Mouse (Mus musculus) CH12F3 (cell line): ENCODE measurements around the gene Ccnd3.

Experiments used
- in situ Hi-C: fragments of 300-500 bp; cut with MboI; formaldehyde crosslinking; loops from 2 replicates; pipeline ENCODE4 v1.14.3; 2020; ENCODE audit warnings: low sequenced_read_pairs

Gene Ccnd3

GRCm38 (mm10) chr17:47539128-47539527 lies 34.3 kb downstream of the Ccnd3 start:
- in situ Hi-C loops = no loop called here

GRCm38 (mm10) chr17:47542061-47542460 lies 37.2 kb downstream of the Ccnd3 start:
- in situ Hi-C loops = no loop called here

- in situ Hi-C loops = no loop called here
These were observed 38.3 kb downstream of the Ccnd3 start for GRCm38 (mm10) chr17:47543051-47543650.

DNA sequence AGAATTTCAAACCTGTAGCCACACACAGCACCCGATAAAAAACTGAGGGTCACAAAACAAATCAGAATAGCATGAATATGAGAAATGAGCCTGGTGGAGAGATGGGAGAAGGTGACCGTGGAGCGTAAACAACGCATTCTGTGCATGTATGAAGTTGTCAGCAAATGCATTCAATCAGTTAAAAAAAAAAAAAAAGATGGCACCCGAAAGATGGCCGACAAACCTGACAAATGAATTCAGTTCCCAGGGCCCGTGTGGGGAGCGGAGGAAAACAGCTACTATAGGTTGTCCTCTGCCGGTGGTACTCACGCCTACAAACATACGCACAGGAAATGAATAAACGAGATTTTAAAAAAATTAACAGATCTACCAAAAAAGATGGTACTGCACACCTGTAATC lies 40.3 kb downstream of the Ccnd3 start:
- in situ Hi-C loops = no loop called here

DNA sequence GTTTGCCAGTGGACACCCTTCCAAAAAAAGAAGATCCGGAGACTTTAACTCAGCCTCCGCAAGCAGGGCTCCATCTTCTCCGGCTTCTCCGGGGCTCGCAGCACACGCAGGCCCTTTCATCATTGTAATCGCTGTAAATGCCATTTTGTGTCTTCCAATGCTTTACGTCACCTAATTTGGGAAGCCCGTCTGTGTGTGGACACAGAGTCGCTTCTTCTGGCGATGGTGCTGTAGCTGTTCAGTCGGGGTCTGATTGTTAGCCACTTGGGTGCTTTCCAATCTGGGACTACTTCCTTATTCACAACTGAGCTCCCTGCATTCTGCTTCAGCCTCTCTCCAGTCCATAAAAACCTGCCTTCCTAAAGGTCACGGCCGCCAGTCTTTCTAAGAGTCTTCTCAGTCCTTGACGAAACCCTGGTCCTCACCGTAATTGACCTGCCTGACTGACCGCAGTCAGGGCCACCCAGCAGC lies 41.0 kb downstream of the Ccnd3 start:
- in situ Hi-C loops = no loop called here

GRCm38 (mm10) chr17:47551049-47551448 lies 46.2 kb downstream of the Ccnd3 start:
- in situ Hi-C loops = no loop called here

- in situ Hi-C loops = no loop called here
These were observed 48.1 kb downstream of the Ccnd3 start for GRCm38 (mm10) chr17:47552994-47553393.

GRCm38 (mm10) chr17:47554621-47555020 lies 49.8 kb downstream of the Ccnd3 start:
- in situ Hi-C loops = no loop called here

DNA sequence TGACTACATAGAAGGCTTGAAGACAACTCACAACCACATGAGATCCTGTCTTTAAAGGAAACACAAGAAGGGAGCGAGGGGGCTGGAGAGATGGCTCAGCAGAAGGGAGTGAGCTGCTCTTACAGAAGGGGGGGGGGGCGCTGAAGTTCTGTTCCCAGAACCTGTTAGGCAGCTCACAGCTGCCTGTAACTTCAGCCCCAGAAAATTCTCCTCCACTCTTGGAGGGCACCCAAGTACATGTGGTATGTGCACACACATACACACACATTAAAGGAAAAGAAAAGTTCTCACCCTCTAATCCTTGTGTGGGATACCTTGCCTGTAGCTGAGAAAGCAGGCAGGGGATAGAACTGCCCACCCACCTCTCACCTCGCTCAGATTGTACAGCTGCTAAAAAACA lies 52.3 kb downstream of the Ccnd3 start:
- in situ Hi-C loops = no loop called here

DNA sequence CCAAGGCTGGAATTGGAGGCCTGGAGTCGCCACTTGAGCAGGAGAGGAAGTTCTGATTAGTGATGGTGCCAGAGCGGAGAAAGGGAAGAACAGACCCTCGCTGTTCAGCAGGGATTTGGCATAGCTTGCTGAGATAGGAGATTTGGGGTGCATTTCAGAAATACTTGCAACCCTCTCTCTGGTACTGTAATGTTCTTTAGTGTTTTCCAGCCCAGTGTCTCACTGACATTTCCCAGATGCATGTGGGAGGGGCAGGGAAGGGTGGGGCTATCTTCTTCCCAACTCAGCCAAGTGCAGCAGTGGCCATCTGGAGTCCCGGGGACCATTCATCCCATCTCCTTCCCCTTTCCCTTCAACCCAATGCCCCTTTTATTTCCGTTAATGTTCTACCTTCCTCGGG lies 54.9 kb downstream of the Ccnd3 start:
- in situ Hi-C loops = no loop called here

GRCm38 (mm10) chr17:47562875-47563274 lies 58.0 kb downstream of the Ccnd3 start:
- in situ Hi-C loops = no loop called here

DNA sequence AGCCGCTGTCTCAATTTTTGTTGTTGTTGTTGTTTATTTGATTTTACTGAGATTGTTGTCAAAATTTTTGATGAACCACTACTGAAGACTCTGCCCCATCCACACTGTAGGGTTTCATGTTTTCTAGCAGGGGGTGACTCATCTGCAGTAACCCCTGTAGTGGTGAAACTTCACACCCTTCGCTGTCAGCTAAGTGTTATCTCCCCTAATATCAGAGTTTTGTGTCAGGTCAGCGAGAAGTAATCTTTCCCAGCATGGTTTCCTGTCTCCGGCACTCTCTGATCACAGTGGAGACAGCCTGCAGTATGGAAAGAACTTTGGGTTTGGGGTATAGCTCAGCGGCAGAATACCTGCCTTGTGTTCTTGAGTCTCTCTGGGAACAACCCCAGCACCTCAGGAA lies 59.8 kb downstream of the Ccnd3 start:
- in situ Hi-C loops = no loop called here

- in situ Hi-C loops = no loop called here
These were observed 61.3 kb downstream of the Ccnd3 start for GRCm38 (mm10) chr17:47566133-47566532.

DNA sequence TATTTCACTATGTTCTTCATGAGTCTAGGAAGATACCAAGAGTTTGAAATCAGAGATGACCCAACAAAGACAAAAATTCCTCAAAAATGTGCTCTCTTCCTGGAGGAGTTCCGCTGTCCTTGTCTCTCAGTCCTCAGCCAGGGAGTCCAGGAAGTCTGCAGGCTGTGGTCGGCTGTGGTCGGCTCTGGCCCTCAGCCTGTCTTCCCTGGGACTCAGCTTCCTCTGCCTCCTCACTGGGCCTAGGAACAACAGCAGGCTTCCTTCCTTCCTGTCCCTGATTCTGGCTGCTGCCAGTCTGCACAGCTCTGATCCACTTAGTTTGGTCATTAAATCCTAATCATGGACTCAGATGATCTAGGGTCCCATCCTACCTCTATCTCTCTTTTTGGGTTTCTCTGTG lies 62.4 kb downstream of the Ccnd3 start:
- in situ Hi-C loops = no loop called here

- in situ Hi-C loops = no loop called here
These were observed 63.5 kb downstream of the Ccnd3 start for GRCm38 (mm10) chr17:47568389-47568788.

DNA sequence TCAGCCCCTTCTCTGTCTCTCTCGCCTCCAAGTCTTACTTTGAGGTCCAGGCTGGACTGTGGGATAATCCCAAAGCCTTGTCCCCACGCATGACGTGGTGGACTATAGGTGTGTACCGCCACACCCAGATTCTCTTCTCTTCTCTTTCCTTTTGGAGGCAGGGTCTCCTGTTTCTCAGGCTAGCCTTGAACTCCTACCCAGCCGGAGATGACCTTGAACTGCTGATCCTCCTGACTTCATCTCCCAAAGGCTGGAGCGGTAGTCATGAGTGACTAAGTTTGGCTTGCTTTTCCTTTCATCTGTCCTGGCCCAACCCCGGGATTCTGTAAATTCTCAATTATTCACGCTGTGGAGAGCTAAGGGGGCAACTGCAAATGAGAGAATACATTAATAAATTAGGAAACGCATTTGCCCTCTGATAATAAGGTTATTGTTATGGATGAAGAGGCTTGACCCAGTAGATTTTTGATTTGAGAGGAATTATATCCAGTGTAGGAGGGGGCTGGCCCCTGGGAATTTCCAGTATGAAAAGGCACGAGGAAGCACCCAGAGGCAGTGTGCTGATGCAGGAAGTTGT lies 64.2 kb downstream of the Ccnd3 start:
- in situ Hi-C loops = no loop called here

DNA sequence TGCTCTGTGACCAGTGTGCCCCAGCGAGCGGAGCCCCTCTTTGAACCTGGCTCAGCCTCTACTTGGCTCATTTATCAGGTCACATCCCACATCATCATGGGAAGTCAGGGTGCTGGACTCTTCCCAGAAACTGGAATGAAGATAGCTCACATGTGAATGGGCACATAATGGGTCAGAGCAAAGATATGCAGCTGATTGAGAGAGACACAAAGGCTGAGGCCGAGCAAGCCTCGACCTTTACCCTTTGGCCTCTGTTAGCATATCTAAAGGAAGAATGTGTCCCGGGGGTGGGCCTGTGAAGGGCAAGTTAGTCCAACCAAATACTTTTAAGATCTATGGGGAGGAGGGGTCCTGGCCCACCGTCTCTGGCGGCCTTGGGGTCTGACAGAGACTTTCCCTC lies 66.8 kb downstream of the Ccnd3 start:
- in situ Hi-C loops = no loop called here

- in situ Hi-C loops = no loop called here
These were observed 67.6 kb downstream of the Ccnd3 start for GRCm38 (mm10) chr17:47572436-47572835.

GRCm38 (mm10) chr17:47574028-47574427 lies 69.2 kb downstream of the Ccnd3 start:
- in situ Hi-C loops = no loop called here

GRCm38 (mm10) chr17:47574830-47575229 lies 70.0 kb downstream of the Ccnd3 start:
- in situ Hi-C loops = no loop called here

GRCm38 (mm10) chr17:47578655-47579054 lies 73.8 kb downstream of the Ccnd3 start:
- in situ Hi-C loops = no loop called here

DNA sequence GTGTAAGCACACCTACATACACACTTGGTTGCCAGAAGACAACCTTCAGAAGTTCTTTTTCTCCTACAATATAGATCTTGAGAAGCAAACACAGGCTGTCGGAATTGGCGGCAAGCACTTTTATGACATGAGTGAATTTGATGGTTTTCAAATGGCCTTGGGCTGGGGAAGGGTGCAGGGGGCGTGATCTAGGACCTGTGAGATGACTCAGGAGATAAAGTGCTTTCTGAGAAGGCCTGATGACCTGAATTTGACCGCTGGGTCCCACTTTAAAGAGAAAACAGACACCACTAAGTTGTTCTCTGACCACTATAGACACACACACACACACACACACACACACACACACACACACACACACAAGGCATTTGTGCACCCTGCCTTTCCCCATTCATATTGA lies 76.1 kb downstream of the Ccnd3 start:
- in situ Hi-C loops = no loop called here

GRCm38 (mm10) chr17:47588517-47588916 lies 83.7 kb downstream of the Ccnd3 start:
- in situ Hi-C loops = no loop called here
